Mouse (Mus musculus): Measurements from ENCODE around the gene Hspg2. TPM values are rescaled to one million over a fixed set of nuclear protein-coding genes. Genes with fewer than 3 reads are reported as not detected.
"Not testable (repeated sequence)": the region's sequence is repeated elsewhere in the genome, so short reads cannot be mapped to it uniquely, and the experiment has no call there.

Gene Hspg2
- 52.0 and 58.9 TPM in 2 replicates for polyA plus RNA-seq (2016; fragmentation: Nextera tagmentation; extraction: Ambion mirVana)

DNA sequence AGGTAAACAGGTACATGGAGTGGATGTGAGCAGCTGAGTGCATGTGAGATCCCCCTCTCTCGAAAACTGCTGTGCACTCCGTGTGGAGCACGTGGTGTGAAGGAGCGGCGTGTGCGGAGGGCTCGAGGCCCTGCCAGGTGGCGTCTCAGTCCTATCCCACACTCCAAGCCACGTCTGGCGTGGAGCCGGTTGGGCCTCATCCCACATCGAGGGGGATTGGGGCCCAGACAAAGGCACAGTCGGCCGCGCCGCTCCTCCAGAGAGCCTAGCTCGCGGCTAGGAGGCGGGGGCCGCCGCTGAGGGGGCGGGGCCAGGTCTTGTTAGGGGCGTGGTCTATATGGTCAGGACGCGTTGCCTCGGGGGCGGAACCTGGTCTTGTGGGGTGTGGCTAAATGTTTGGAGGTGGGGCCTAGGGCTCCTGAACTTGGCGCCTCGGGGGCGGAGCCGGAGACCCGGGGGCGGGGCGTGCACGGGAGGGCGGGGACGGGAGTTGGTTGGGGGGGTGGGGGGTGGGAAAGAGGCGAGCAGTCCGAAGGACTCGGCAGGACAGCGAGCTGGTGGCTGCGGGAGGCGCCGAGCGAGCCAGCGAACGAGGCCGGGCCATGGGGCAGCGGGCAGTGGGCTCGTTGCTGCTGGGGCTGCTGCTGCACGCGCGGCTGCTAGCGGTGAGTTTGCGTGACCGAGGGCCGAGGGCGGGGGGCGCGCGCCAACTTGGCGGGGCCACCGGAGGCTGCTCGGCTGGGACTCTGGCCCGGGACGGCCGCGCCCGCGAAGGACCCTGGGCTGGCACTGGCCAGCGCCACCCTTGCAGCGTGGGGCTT lies at the start of gene Hspg2:
Hspg2 (plus strand) TSS at position 510 of the 821 bp plus-strand sequence.
- H3K9me3 ChIP-seq, result no peaks in the 10 kb centered on the region
- peak; percentile 99 for DNase-seq (ENCODE audit: low spot score)
- H3K27me3 ChIP-seq (ENCODE audit: insufficient read depth, poor library complexity, severe bottlenecking), result no peaks in the 10 kb centered on the region
- peaks cover 80% of the 10 kb centered on the region for H3K4me1 ChIP-seq
- H3K27ac ChIP-seq, result peak within 1 kb of the TSS; percentile 96
- peak within 1 kb of the TSS; percentile 93 for H3K4me3 ChIP-seq
- H3K36me3 ChIP-seq, result peaks cover 4% of the 10 kb centered on the region
- WGBS, result 1% methylated on average over 67 of the region's 72 CpGs

DNA sequence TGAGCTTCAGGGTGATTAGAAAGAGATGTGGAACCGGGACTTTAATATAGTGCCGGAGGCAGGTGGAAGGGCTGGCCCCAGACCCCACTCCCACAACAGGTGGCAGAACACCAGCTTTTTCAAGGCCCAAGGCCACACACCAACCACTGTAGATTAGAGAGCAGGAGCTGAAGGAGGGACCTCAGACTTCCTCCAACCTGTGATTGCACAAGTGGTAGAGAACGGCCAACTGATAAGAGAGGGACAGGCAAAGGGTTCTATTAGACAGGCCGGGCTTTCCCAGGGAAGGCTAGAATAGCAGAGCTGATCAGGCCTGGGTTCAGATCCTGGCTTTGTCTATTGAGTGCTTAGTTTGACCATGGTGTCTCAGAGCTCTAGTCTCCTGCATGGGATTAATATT lies 38.1 kb upstream of the Hspg2 start, which contains the start of gene Cela3b:
Cela3b (minus strand) TSS at position 39 of the 400 bp plus-strand sequence.
- no peaks in the 10 kb centered on the region for H3K27me3 ChIP-seq (ENCODE audit: insufficient read depth, poor library complexity, severe bottlenecking)
- peaks cover 7% of the 10 kb centered on the region; the same call in 1 of the 2 replicates for H3K4me1 ChIP-seq
- H3K27ac ChIP-seq, result no peak within 1 kb of the TSS
- H3K4me3 ChIP-seq, result no peak within 1 kb of the TSS
- DNase-seq (ENCODE audit: low spot score), result no peak
- no peaks in the 10 kb centered on the region for H3K36me3 ChIP-seq
- WGBS, result 53% methylated on average over 4 of the region's 4 CpGs
- H3K9me3 ChIP-seq, result no peaks in the 10 kb centered on the region

DNA sequence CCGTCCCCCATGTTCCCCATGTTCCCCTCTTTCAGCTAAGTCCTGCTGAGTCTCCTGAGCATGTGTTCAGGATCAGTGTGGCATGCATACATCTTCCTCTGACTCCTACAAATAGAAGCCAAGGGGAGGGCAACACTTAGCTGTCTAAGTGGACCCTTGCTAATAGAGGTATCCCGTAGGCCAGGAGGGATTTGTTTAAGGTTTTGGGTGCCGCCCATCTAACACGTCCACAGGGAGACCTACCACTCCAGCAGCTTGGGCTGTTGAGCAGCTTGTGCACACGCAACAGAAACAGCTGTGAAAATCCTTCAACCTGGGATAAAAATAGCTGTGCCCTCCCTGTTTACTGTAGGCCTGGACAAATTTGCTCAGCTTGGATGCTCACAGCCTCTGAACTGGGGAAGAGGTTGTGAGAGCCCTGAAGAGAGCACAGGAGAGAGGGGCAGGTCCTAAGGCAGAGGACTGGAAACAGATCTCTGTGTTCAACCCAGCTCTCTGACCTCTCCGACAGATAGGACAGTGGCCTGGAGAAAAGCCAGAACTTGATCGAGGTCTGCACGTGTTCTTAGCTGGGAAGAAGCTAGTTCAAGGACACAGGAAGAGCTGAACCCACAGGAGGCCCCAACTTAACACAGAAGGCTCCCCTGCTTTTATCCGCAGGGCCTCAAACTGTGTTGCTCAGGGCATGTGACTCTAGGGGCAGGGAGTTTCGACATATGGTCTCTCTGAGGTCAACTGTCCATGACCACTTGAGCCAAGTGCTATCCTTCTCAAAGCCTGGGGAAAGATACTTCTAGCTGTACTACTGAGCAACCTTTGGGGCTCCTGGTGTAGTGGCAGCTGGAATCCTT lies 35.6 kb upstream of the Hspg2 start:
- not testable (repeated sequence) for H3K4me3 ChIP-seq; H3K9me3 ChIP-seq; H3K27me3 ChIP-seq (ENCODE audit: insufficient read depth, poor library complexity, severe bottlenecking); H3K36me3 ChIP-seq; DNase-seq (ENCODE audit: low spot score)
- H3K4me1 ChIP-seq, result peaks cover 13% of the 10 kb centered on the region; the same call in 1 of the 2 replicates
- 57% methylated on average over 10 of the region's 10 CpGs for WGBS
- peak overlapping the region; percentile 56; the same call in 1 of the 2 replicates for H3K27ac ChIP-seq

DNA sequence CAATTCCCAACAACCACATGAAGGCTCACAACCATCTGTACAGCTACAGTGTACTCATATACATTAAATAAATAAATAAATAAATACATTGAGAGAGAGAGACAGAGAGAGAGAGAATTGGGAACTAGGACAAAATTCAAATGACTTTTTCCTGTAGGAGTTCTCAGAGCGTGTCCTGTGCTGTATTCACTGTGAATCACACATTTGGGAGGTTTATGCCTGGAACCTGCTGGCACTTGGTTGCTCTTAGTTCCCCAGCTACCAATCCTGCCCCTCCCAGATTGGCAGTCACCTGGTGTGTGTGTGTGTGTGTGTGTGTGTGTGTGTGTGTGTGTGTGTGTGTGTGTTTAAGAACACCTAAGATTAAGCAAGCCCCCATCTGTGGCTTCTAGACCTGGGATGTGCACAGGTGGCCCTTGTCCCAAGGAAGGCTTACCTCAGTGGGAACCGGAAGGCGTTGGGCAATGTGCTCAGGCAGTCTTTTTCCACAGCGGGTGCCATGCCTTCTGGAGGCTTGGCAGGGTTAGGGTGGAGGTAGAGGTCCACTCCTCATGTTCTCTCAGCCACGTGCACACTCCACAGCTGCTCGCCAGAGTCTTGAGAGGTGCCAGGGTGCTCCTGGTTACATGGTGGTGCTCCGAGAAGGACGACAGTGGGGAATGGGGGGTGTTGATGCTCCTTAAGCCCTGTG lies 31.4 kb upstream of the Hspg2 start:
- no peak overlapping the region for H3K4me3 ChIP-seq
- DNase-seq (ENCODE audit: low spot score), result no peak
- H3K27ac ChIP-seq, result no peak overlapping the region
- WGBS, result 85% methylated on average over 8 of the region's 8 CpGs
- no peaks in the 10 kb centered on the region for H3K36me3 ChIP-seq
- H3K9me3 ChIP-seq, result no peaks in the 10 kb centered on the region
- peaks cover 19% of the 10 kb centered on the region; the same call in 1 of the 2 replicates for H3K4me1 ChIP-seq
- H3K27me3 ChIP-seq (ENCODE audit: insufficient read depth, poor library complexity, severe bottlenecking), result no peaks in the 10 kb centered on the region

DNA sequence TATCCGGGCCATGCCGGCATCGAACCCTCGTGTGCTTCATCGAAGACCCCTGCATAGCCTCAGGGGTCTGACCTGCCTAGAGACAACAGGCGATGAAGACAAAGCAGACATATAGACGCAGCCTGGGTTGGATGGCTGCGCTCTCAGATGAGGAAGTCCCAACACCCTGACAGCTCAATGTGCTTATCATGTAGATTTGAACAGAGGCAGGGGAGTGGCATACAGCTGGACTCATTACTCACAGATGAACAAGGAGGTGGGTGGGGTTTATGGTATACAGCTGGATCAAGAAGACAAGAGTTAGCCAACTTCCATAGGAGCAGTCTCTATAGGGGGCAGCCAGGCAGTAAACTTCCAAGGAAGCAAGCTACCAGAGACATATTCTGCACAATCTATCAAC lies 29.7 kb upstream of the Hspg2 start:
- H3K4me1 ChIP-seq, result peaks cover 13% of the 10 kb centered on the region; the same call in 1 of the 2 replicates
- no peaks in the 10 kb centered on the region for H3K27me3 ChIP-seq (ENCODE audit: insufficient read depth, poor library complexity, severe bottlenecking)
- no peaks in the 10 kb centered on the region for H3K9me3 ChIP-seq
- DNase-seq (ENCODE audit: low spot score), result no peak
- no peak overlapping the region for H3K27ac ChIP-seq
- 75% methylated on average over 8 of the region's 8 CpGs for WGBS
- H3K36me3 ChIP-seq, result no peaks in the 10 kb centered on the region
- no peak overlapping the region for H3K4me3 ChIP-seq

DNA sequence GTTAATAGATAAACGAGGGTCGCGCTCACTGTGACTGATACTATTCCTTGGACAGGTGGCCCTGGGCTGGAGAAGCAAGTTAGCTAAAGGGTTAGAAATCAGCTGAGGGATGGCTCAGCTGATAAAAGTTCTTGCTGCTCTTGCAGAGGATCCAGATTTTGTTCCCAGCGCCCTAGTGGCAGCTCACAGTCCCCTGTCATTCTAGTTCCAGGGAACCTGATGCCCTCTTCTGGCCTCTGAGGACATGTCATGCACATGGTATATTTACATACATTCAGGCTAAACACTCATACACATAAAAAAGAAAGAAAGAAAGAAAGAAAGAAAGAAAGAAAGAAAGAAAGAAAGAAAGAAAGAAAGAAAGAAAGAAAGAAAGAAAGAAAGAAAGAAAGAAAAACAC lies 27.2 kb upstream of the Hspg2 start:
- no peak overlapping the region for H3K4me3 ChIP-seq
- peaks cover 13% of the 10 kb centered on the region; the same call in 1 of the 2 replicates for H3K4me1 ChIP-seq
- H3K36me3 ChIP-seq, result no peaks in the 10 kb centered on the region
- WGBS, result 79% methylated on average over 4 of the region's 4 CpGs
- H3K27ac ChIP-seq, result no peak overlapping the region
- H3K27me3 ChIP-seq (ENCODE audit: insufficient read depth, poor library complexity, severe bottlenecking), result no peaks in the 10 kb centered on the region
- DNase-seq (ENCODE audit: low spot score), result no peak
- no peaks in the 10 kb centered on the region for H3K9me3 ChIP-seq

DNA sequence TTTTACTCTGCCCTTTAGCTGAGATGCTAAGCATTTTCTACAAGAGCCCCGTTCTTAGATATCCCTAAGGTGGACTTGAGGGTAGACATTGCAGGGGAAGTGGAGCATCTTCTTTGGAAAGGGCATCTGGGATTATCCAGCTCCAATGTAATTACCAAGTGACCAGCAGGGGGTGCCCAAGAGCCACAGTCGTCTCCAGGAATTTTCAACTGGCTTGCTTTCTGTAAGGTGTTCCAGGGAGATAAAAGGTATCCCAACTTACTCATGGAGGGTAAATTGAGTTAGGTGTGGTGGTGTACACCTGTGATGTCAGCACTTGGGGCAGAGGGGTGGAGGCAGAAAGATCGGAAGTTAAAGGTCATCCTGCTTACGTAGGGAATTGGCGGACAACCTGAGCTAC lies 24.9 kb upstream of the Hspg2 start:
- Histone ChIP-seq H3K4me3 (no peak overlapping the region), H3K36me3 (no peaks in the 10 kb centered on the region)
- 29% methylated on average over 5 of the region's 5 CpGs for WGBS

DNA sequence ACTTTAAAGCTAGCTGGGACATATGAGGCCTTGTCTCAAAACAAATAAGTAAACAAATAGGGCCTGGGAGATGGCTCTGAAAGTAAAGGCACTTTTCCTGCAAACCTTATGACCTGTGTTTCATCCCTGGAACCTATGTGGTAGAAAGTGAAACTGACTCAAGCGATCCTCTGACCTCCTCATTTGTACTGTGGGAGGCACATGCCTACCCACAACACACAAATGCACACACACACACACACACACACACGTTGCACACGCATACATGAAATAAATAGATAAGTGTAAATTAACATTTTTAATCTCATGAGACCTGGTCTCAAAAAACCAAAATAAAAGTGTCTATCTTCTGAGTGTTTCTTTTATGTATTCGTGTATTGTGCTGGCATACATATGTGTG lies 22.7 kb upstream of the Hspg2 start:
- Histone ChIP-seq H3K27ac (no peak overlapping the region), H3K4me3 (no peak overlapping the region), H3K9me3 (no peaks in the 10 kb centered on the region), H3K4me1 (peaks cover 31% of the 10 kb centered on the region), H3K36me3 (no peaks in the 10 kb centered on the region), H3K27me3 (ENCODE audit: insufficient read depth, poor library complexity, severe bottlenecking) (no peaks in the 10 kb centered on the region)
- no peak for DNase-seq (ENCODE audit: low spot score)
- WGBS, result 87% methylated on average over 4 of the region's 4 CpGs

More for the DNA sequence above, 24.9 kb upstream of the Hspg2 start:
- Histone ChIP-seq H3K27ac (no peak overlapping the region), H3K27me3 (ENCODE audit: insufficient read depth, poor library complexity, severe bottlenecking) (no peaks in the 10 kb centered on the region), H3K4me1 (peaks cover 20% of the 10 kb centered on the region), H3K9me3 (no peaks in the 10 kb centered on the region)
- no peak for DNase-seq (ENCODE audit: low spot score)

DNA sequence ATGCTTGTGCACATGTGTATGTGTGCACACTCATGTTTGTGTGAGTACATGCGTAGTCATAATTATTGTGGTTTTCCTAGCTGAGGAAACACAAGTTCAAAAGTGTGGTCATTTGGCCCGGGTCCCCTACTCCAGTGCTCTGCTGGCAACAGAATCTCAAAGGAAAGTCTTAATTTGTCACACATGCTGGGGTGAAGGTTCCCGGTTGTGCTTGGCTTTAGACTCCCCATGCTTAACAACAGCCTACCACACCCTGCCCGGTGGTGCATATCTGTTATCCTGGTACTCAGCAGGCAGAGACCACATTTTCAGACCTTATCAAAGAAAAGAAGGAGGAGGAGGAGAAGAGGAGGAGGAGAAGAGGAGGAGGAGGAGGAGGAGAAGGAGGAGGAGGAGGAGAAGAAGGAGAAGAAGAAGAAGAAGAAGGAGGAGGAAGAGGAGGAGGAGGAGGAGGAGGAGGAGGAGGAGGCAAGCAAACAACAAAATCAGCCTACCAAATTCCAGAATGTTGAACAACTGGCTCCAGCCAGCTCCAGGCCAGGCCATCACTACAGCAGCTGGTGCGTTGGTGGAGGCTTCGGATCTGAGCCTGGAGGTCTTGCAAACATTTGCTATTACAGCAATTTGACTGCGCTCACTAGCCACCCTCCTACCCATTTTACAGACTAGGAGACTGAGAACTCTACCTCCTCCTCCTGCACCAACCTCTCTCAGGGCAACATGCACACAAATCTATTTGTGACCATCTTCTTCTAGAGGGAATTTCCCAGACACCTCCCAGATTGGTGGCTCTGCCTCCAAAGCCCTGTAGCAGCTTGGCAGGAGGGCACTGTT lies 21.0 kb upstream of the Hspg2 start:
- H3K4me1 ChIP-seq, result peaks cover 31% of the 10 kb centered on the region
- no peak overlapping the region for H3K4me3 ChIP-seq
- H3K36me3 ChIP-seq, result no peaks in the 10 kb centered on the region
- DNase-seq (ENCODE audit: low spot score), result no peak
- 58% methylated on average over 7 of the region's 7 CpGs for WGBS
- no peaks in the 10 kb centered on the region for H3K9me3 ChIP-seq
- H3K27me3 ChIP-seq (ENCODE audit: insufficient read depth, poor library complexity, severe bottlenecking), result no peaks in the 10 kb centered on the region
- H3K27ac ChIP-seq, result peak overlapping the region; percentile 59; the same call in 1 of the 2 replicates

DNA sequence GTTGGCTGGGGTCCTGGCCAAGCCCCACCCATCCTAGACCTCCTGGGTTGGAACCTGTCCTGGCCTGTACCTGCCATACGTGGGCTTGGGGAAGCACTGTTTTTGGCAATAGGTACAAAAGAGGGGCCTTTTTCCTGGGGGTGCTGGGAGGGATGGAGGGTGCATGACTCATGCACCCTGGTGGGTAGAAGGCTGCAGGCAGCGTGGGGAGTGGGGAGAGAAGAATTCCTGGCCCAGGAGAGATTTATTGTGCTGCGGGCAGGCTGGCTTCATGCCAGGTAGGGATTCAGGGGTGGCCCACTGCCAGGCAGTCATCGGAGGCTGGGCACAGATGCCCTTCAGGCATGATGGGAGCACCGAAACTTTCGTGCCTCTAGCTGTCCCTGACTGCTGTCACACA lies 20.4 kb upstream of the Hspg2 start:
- 50% methylated on average over 6 of the region's 6 CpGs for WGBS
- no peak overlapping the region for H3K4me3 ChIP-seq
- no peaks in the 10 kb centered on the region for H3K27me3 ChIP-seq (ENCODE audit: insufficient read depth, poor library complexity, severe bottlenecking)
- H3K27ac ChIP-seq, result peak overlapping the region; percentile 59
- H3K9me3 ChIP-seq, result no peaks in the 10 kb centered on the region
- no peaks in the 10 kb centered on the region for H3K36me3 ChIP-seq
- H3K4me1 ChIP-seq, result peaks cover 36% of the 10 kb centered on the region
- no peak for DNase-seq (ENCODE audit: low spot score)

DNA sequence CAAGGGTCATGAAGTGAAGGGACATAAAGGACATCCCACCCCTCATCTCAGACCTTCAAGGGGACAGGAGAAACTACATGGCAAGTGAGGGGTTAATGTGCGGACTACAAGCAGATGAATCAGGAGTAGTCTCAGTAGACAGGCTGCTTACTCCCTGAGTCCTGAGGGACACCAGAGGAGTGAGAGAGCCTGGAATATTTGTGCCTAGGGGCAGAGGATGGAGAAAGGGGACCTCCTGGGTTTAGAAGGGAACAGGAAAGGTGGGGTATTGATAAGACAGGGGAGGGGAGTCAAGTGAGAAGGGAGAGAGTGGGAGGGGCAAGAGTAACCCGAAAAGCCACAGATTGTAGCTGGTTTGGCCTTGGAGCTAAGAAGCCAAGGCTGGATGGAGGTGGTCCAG lies 19.9 kb upstream of the Hspg2 start:
- no peak for DNase-seq (ENCODE audit: low spot score)
- H3K9me3 ChIP-seq, result no peaks in the 10 kb centered on the region
- no peaks in the 10 kb centered on the region for H3K27me3 ChIP-seq (ENCODE audit: insufficient read depth, poor library complexity, severe bottlenecking)
- 33% methylated on average over 2 of the region's 2 CpGs for WGBS
- no peaks in the 10 kb centered on the region for H3K36me3 ChIP-seq
- H3K4me3 ChIP-seq, result no peak overlapping the region
- peaks cover 41% of the 10 kb centered on the region for H3K4me1 ChIP-seq
- peak overlapping the region; percentile 59 for H3K27ac ChIP-seq

DNA sequence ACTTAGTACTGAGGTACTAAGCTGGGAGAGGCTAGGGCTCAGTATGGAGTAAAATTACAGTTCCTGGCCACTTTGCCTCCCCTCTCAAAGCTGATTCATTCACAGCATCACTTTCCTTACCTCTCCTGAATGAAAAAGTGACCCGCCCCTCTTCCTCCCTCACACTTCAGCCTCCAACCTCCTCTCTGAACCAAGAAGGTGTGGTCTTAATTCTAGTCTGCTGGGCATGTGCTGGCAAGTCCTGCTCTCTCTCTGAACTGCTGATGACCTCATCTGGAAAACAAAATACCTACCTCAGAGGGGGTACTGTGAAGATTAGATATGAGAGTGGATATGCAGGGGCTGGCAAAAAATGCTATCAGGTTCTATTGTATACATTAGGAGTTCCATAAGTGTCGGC lies 19.4 kb upstream of the Hspg2 start:
- Histone ChIP-seq H3K27ac (peak overlapping the region; percentile 22), H3K36me3 (no peaks in the 10 kb centered on the region), H3K27me3 (ENCODE audit: insufficient read depth, poor library complexity, severe bottlenecking) (no peaks in the 10 kb centered on the region), H3K9me3 (no peaks in the 10 kb centered on the region), H3K4me3 (no peak overlapping the region), H3K4me1 (peaks cover 42% of the 10 kb centered on the region)
- no peak for DNase-seq (ENCODE audit: low spot score)
- 53% methylated on average over 2 of the region's 2 CpGs for WGBS
